In the genomic region with DNA sequence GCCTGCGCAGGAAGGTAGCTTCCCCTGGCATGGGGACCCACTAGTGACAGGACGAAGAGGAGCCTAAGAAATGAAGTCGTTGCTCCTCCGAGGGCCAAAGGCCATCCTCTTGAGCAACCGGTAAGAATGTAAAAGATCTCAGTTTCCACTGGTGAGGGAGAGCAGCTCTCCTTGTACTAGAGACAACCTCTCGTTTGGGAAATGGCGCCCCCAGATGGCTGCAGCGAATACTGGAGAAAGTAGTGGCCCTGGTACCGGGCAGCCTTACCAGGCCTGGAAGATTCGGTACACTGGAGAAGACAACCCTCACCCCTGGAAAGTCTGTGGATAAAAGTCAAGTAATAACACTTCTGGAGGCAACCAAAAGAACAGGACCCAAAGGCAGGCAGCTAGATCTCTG, we compare ENCODE assay signal across 21 mouse cellular contexts. TPM values are rescaled to one million over a fixed set of nuclear protein-coding genes. Genes with fewer than 3 reads are reported as not detected.
DNase-seq lines count a peak whose midpoint lies in the region; ATAC-seq and TF ChIP-seq lines count a peak whose summit lies in the region.
"Had no signal": no experiment of that assay in that cellular context is flagged by ENCODE, and none has a peak within 500 bp of the region (broad histone marks: within the 10 kb centered on the region; RNA-seq: fewer than 3 reads in every experiment).

No protein-coding gene starts in this region.

- no peak overlapping the region for H3K27ac ChIP-seq in hindbrain, embryonic 11.5 days (ENCODE audit: low read depth, low read length)
- no peak overlapping the region for H3K27ac ChIP-seq in hindbrain, embryonic 13.5 days
- no peak overlapping the region for H3K27ac ChIP-seq in midbrain, postnatal 0 days (ENCODE audit: low read depth, low read length)
- no peak overlapping the region for H3K27ac ChIP-seq in midbrain, embryonic 16.5 days (ENCODE audit: low read length)
- H3K27ac ChIP-seq: embryonic facial prominence, embryonic 13.5 days; limb, embryonic 15.5 days; midbrain, embryonic 15.5 days had no signal

- H3K4me2 ChIP-seq in hindbrain, embryonic 11.5 days (replicated peaks; ENCODE audit: low read depth, low read length), result no peak overlapping the region
- H3K4me2 ChIP-seq in hindbrain, embryonic 13.5 days, result no peak overlapping the region
- no peak overlapping the region for H3K4me2 ChIP-seq in midbrain, postnatal 0 days (ENCODE audit: low read depth, low read length, poor library complexity, severe bottlenecking)
- H3K4me2 ChIP-seq in midbrain, embryonic 16.5 days (ENCODE audit: low read length), result no peak overlapping the region
- H3K4me2 ChIP-seq: embryonic facial prominence, embryonic 13.5 days; heart, embryonic 12.5 days; limb, embryonic 15.5 days; midbrain, embryonic 15.5 days had no signal

- H3K9ac ChIP-seq in hindbrain, embryonic 11.5 days (ENCODE audit: low read depth, low read length), result no peak overlapping the region
- no peak overlapping the region for H3K9ac ChIP-seq in hindbrain, embryonic 13.5 days
- H3K9ac ChIP-seq in midbrain, postnatal 0 days (replicated peaks; ENCODE audit: low read length, poor library complexity, severe bottlenecking), result no peak overlapping the region
- H3K9ac ChIP-seq in midbrain, embryonic 16.5 days (ENCODE audit: low read depth, low read length), result no peak overlapping the region
- H3K9ac ChIP-seq: embryonic facial prominence, embryonic 13.5 days; heart, embryonic 12.5 days; limb, embryonic 15.5 days; midbrain, embryonic 15.5 days had no signal

- ATAC-seq in hindbrain, embryonic 11.5 days (ENCODE audit: low FRiP score), result no peak
- ATAC-seq in hindbrain, embryonic 13.5 days (ENCODE audit: low FRiP score), result no peak
- no peak for ATAC-seq in midbrain, postnatal 0 days (ENCODE audit: low FRiP score)
- no peak for ATAC-seq in midbrain, embryonic 16.5 days
- ATAC-seq: CD4-positive, CD25-positive, alpha-beta regulatory T cell, adult 4 months; forebrain, embryonic 14.5 days; midbrain, embryonic 15.5 days had no signal

- DNase-seq in adrenal gland, postnatal 14 days, result peak; percentile 50
- DNase-seq in adrenal gland, postnatal 25 days, result no peak
- peak; percentile 33 for DNase-seq in hindbrain, embryonic 11.5 days (ENCODE audit: low spot score)
- DNase-seq in midbrain, postnatal 0 days (ENCODE audit: low spot score), result no peak
- DNase-seq in R1 (ENCODE audit: low read depth, low spot score), result peak; percentile 23
- no peak for DNase-seq in urinary bladder, postnatal 14 days (ENCODE audit: low spot score)
- DNase-seq: adrenal gland, adult 2 months; cerebellum, adult 9-11 months; kidney, adult 8-10 months; lung, postnatal 36 days had no signal

- H3K4me3 ChIP-seq in hindbrain, embryonic 11.5 days (ENCODE audit: low read depth, low read length), result no peak overlapping the region
- no peak overlapping the region for H3K4me3 ChIP-seq in hindbrain, embryonic 13.5 days
- no peak overlapping the region for H3K4me3 ChIP-seq in midbrain, postnatal 0 days (ENCODE audit: low read depth, low read length)
- no peak overlapping the region for H3K4me3 ChIP-seq in midbrain, embryonic 16.5 days (ENCODE audit: low read depth, low read length)
- H3K4me3 ChIP-seq: embryonic facial prominence, embryonic 13.5 days; heart, embryonic 12.5 days; limb, embryonic 15.5 days; midbrain, embryonic 15.5 days had no signal

- peak; percentile 28; the same call in 1 of the 2 replicates for TF ChIP-seq CTCF in midbrain, postnatal 0 days (IDR thresholded peaks at IDR 0.05)

- H3K27me3 ChIP-seq in hindbrain, embryonic 11.5 days (ENCODE audit: control insufficient read depth, insufficient read depth, low read length), result no peaks in the 10 kb centered on the region; the same call in 1 of the 2 replicates
- H3K27me3 ChIP-seq in hindbrain, embryonic 13.5 days, result peaks cover 24% of the 10 kb centered on the region; the same call in 1 of the 2 replicates
- no peaks in the 10 kb centered on the region; the same call in 1 of the 2 replicates for H3K27me3 ChIP-seq in midbrain, postnatal 0 days (ENCODE audit: insufficient read depth, low read length)
- H3K27me3 ChIP-seq in midbrain, embryonic 16.5 days (ENCODE audit: control insufficient read depth, insufficient read depth, low read depth, low read length), result no peaks in the 10 kb centered on the region
- H3K27me3 ChIP-seq: midbrain, embryonic 15.5 days had no signal

- H3K9me3 ChIP-seq in hindbrain, embryonic 11.5 days (ENCODE audit: control insufficient read depth, low read length), result no peaks in the 10 kb centered on the region
- no peaks in the 10 kb centered on the region for H3K9me3 ChIP-seq in hindbrain, embryonic 13.5 days
- H3K9me3 ChIP-seq in midbrain, postnatal 0 days (ENCODE audit: low read length), result no peaks in the 10 kb centered on the region
- H3K9me3 ChIP-seq in midbrain, embryonic 16.5 days (replicated peaks; ENCODE audit: control insufficient read depth, low read length, poor library complexity, severe bottlenecking), result no peaks in the 10 kb centered on the region
- H3K9me3 ChIP-seq: embryonic facial prominence, embryonic 13.5 days; heart, embryonic 12.5 days; limb, embryonic 15.5 days; midbrain, embryonic 15.5 days had no signal

- 62% methylated on average over 10 of the region's 10 CpGs for WGBS in hindbrain, embryonic 11.5 days
- WGBS in hindbrain, embryonic 13.5 days, result 70% methylated on average over 10 of the region's 10 CpGs
- 77% methylated on average over 10 of the region's 10 CpGs for WGBS in midbrain, postnatal 0 days
- 71% methylated on average over 10 of the region's 10 CpGs for WGBS in midbrain, embryonic 16.5 days

- peaks cover 6% of the 10 kb centered on the region for H3K4me1 ChIP-seq in hindbrain, embryonic 11.5 days (replicated peaks; ENCODE audit: control insufficient read depth, insufficient read depth, low read length)
- H3K4me1 ChIP-seq in hindbrain, embryonic 13.5 days (replicated peaks), result peaks cover 31% of the 10 kb centered on the region
- H3K4me1 ChIP-seq in midbrain, postnatal 0 days (ENCODE audit: insufficient read depth, low read length), result no peaks in the 10 kb centered on the region; the same call in 1 of the 2 replicates
- peaks cover 7% of the 10 kb centered on the region; the same call in 1 of the 2 replicates for H3K4me1 ChIP-seq in midbrain, embryonic 16.5 days (ENCODE audit: control insufficient read depth, insufficient read depth, low read length)

- H3K36me3 ChIP-seq in hindbrain, embryonic 11.5 days (ENCODE audit: control insufficient read depth, insufficient read depth, low read length), result no peaks in the 10 kb centered on the region
- H3K36me3 ChIP-seq in hindbrain, embryonic 13.5 days, result no peaks in the 10 kb centered on the region
- H3K36me3 ChIP-seq in midbrain, postnatal 0 days (ENCODE audit: insufficient read depth, low read length), result no peaks in the 10 kb centered on the region
- H3K36me3 ChIP-seq in midbrain, embryonic 16.5 days (ENCODE audit: control insufficient read depth, insufficient read depth, low read length), result no peaks in the 10 kb centered on the region
- H3K36me3 ChIP-seq: embryonic facial prominence, embryonic 13.5 days; heart, embryonic 12.5 days; limb, embryonic 15.5 days; midbrain, embryonic 15.5 days had no signal

RNA-seq across cellular contexts. Expression of a gene that starts 3.8 kb away (rescaled TPM):
- 10.6 and 10.7 TPM in 2 replicates for total RNA-seq in adrenal gland, postnatal 14 days (2021)
- 2.5 and 7.1 TPM in 2 replicates for total RNA-seq in adrenal gland, postnatal 25 days (2021)
- polyA plus RNA-seq in hindbrain, embryonic 11.5 days (2014; fragmentation: Nextera tagmentation; extraction: Ambion mirVana), result 94.1 and 94.4 TPM in 2 replicates
- 71.1 and 83.7 TPM in 2 replicates for polyA plus RNA-seq in hindbrain, embryonic 13.5 days (2015; fragmentation: Nextera tagmentation; extraction: Ambion mirVana)
- total RNA-seq in midbrain, postnatal 0 days (2014; rRNA removed), result 30.8 and 70.0 TPM in 2 replicates
- polyA plus RNA-seq in midbrain, postnatal 0 days (2015; fragmentation: Nextera tagmentation; extraction: Ambion mirVana), result 32.8 and 34.1 TPM in 2 replicates
- polyA plus RNA-seq in midbrain, embryonic 16.5 days (2015; fragmentation: Nextera tagmentation; extraction: Ambion mirVana), result 37.8 and 46.7 TPM in 2 replicates
- total RNA-seq: granulocyte monocyte progenitor cell, adult 5-6 weeks; megakaryocyte-erythroid progenitor cell, adult 5-6 weeks; neutrophil, adult 5-6 weeks had no signal

Comparison
In these comparisons a context has a peak if more than half of its experiments do, and no peak if none do; other contexts are left out.
1. DNase-seq: peak in adrenal gland, postnatal 14 days (single experiment), hindbrain, embryonic 11.5 days (single experiment) and R1 (single experiment); none in adrenal gland, postnatal 25 days (single experiment), midbrain, postnatal 0 days (single experiment) and urinary bladder, postnatal 14 days (single experiment).